Mouse (Mus musculus) cerebellum, adult 11-12 months (tissue): Measurements from ENCODE around the gene Fam71e2.
A peak's percentile ranks its signal among the peaks of the same experiment; 100 is the strongest.

ENCODE experiments used
- DNase-seq: peaks from one replicate; pipeline ENCODE4 v3.0.0; 2022

Fam71e2 gene

GRCm38 (mm10) chr7:4777851-4778637 is 6.9 kb upstream of the Fam71e2 start:
- DNase-seq = no peak

- peak; percentile 15 for DNase-seq
Measured at GRCm38 (mm10) chr7:4776861-4777830, 6.0 kb upstream of the Fam71e2 start.

GRCm38 (mm10) chr7:4776131-4776530 is 5.0 kb upstream of the Fam71e2 start:
- no peak for DNase-seq

GRCm38 (mm10) chr7:4764946-4765710 is 6.0 kb downstream of the Fam71e2 start:
- no peak for DNase-seq

- DNase-seq = no peak
Measured at GRCm38 (mm10) chr7:4759670-4760069, 11.4 kb downstream of the Fam71e2 start.

- DNase-seq = no peak
Measured at GRCm38 (mm10) chr7:4752821-4753570, 18.1 kb downstream of the Fam71e2 start, which contains the start of gene Cox6b2. Gene Cox6b2 (minus strand): TSS chr7:4753094.

GRCm38 (mm10) chr7:4751971-4752820 is 18.9 kb downstream of the Fam71e2 start:
- no peak for DNase-seq

GRCm38 (mm10) chr7:4749169-4749568 is 21.9 kb downstream of the Fam71e2 start:
- no peak for DNase-seq

GRCm38 (mm10) chr7:4748321-4748720 is 22.8 kb downstream of the Fam71e2 start:
- no peak for DNase-seq

- no peak for DNase-seq
Measured at GRCm38 (mm10) chr7:4747156-4747899, 23.8 kb downstream of the Fam71e2 start.

GRCm38 (mm10) chr7:4746326-4746980 is 24.6 kb downstream of the Fam71e2 start:
- no peak for DNase-seq

- no peak for DNase-seq
Measured at GRCm38 (mm10) chr7:4744886-4745285, 26.2 kb downstream of the Fam71e2 start.

GRCm38 (mm10) chr7:4743354-4743753 is 27.7 kb downstream of the Fam71e2 start:
- no peak for DNase-seq

- DNase-seq = no peak
Measured at GRCm38 (mm10) chr7:4742482-4742819, 28.7 kb downstream of the Fam71e2 start.

- peak; percentile 59 for DNase-seq
Measured at GRCm38 (mm10) chr7:4741672-4742481, 29.2 kb downstream of the Fam71e2 start.

GRCm38 (mm10) chr7:4741151-4741550 is 30.0 kb downstream of the Fam71e2 start:
- peak; percentile 87 for DNase-seq

- no peak for DNase-seq
Measured at GRCm38 (mm10) chr7:4740309-4740727, 30.8 kb downstream of the Fam71e2 start.

- peak; percentile 100 for DNase-seq
Measured at GRCm38 (mm10) chr7:4739544-4740275, 31.4 kb downstream of the Fam71e2 start, which contains the start of gene Kmt5c. Gene Kmt5c (plus strand): TSS chr7:4740115.
